Mouse (Mus musculus) yolk sac, embryonic 10.5 days (tissue): ENCODE results near the gene Npc2.

Experiments
- DNase-seq: peaks from one replicate; pipeline ENCODE4 v3.0.0-alpha.2; 2017; ENCODE audit warnings: low spot score

Gene Npc2

DNA sequence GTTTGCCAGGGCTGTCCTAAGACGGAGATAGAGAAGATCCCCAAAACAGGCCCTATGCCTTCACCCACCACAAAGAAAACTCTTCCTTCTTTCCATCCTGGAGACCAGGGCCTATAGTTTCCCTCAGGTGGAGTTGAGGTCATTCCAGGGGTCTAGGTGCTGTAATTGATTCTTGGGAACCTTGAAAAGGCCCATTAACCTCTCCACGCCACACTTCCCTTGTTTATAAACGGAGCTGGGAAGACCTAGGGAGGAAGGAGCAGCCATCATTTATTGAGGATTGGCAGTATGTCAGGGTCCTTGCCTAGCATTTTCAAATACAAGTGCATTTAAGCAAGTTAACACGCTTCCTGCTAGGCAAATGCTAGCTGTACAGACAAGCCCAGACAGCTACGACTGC is 45.5 kb downstream of the Npc2 start:
- no peak for DNase-seq

GRCm38 (mm10) chr12:84726986-84727385 is 46.0 kb downstream of the Npc2 start:
- DNase-seq, result no peak

DNA sequence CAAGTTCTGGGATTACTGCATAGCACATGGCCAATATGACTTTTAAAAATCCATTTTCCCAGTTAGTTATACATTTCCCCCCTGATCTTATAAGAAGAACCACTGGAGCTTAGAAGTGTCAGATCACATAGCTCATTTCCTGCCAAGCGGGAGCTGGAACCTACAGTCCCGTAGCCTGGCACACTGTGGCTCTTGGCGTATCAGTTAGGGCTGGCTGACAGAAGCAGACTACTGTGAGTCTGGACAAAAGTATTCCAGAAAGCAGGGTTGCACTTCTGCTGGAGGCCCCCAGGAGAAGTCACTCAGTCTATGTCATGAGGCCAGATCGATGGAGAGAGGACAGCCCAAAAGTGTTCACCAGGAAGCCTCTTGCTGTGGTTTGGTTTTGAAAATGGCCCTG is 46.6 kb downstream of the Npc2 start:
- no peak for DNase-seq

DNA sequence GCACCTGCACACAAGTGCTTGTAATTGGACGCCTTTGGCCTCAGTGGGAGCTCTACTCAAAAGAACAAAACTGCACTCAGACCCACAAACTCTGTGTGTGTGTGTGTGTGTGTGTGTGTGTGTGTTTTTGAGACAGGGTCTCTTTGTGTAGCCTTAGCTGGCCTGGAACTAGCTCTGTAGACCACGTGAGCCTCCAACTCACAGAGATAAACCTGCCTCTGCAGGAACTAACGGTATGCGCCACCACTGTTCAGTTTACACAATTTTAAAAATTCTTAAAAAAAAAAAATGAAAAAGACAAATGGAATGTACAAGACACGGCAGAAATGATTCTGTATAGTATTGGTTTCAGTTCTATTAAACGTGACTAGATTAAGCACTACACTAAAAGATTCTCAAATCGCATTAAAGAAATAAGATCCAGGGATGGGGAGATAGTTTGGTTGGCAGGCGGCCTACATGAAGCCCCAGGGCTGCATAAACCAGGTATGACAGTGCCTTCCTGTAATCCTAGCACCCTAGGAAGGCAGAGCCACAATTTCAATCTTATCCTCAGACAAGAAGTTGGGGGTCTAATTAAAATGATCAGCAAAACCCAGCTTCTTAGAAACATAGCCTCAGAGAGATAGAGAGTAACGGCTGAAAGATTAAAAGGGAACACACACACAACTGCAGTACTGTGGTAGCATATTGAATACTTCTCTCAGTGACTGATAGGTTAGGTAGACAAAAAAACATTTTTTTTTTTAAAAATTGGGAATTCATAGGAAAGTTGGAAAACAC is 54.3 kb downstream of the Npc2 start:
- no peak for DNase-seq

GRCm38 (mm10) chr12:84714578-84714977 is 58.4 kb downstream of the Npc2 start:
- no peak for DNase-seq

DNA sequence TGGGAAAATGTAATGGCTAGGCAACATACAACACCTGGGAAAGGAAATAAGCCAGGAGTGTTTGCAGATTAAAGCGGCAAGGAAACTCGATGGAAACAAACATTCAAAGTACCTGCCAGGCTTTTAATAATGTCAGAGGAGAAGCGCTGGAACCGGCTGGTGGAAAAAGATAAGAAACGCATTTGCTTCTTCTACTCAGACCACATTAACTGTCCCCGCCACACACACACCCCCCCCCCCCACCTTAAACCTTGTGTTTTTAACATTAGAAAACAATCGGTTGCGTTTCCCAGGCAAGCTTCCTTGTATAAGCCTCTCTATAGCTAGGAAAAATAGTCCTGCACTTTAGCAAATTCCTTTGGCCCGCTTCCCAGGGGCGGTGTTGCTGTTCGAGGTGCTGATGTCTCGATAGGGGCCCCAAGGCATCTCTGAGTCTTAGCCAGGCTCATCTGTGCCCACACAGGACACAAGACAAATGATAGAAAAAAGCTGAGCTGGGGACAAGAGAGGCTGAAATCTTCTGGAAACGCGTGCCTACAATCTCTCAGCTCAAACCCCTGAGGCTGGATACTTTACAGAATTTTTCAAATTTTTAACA is 63.0 kb downstream of the Npc2 start:
- DNase-seq, result peak; percentile 6

DNA sequence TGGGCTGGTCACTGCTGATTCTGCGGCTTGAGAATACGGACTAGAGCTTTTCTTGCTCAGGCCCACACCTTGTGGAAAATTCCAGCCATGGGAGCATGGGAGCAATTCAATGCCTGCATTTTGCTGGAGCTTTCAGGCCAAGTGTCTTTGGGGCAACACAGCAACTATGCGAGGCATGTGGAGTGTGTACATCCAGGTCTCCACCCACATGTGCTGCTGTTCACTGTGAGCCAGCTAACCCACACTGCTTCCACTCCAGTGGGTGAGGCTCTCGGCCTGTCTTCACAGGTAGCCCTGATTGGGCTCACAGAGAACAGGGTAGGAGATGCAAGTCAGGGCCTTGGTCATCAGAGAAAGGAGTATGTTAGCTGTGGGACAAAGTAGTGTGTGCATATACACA is 65.1 kb downstream of the Npc2 start:
- DNase-seq, result no peak

- no peak for DNase-seq
Observed at GRCm38 (mm10) chr12:84706886-84707285, 66.1 kb downstream of the Npc2 start.
